Mouse (Mus musculus): ENCODE data around the gene Fcgr1. TPM values are rescaled to one million over a fixed set of nuclear protein-coding genes. Genes with fewer than 3 reads are reported as not detected.

The Fcgr1 gene
- polyA plus RNA-seq, 1 experiment from 2014 or later: 4.7 TPM

GRCm38 (mm10) chr3:96236834-96237334 lies 56.9 kb downstream of the Fcgr1 start:
- Histone ChIP-seq H3K4me1 (replicated peaks) (peaks cover 38% of the 10 kb centered on the region), H3K27ac (replicated peaks) (peak overlapping the region; percentile 95), H3K9me3 (replicated peaks) (no peaks in the 10 kb centered on the region), H3K4me2 (peak overlapping the region; percentile 75), H3K27me3 (no peaks in the 10 kb centered on the region), H3K9ac (peak overlapping the region; percentile 77), H3K36me3 (replicated peaks) (no peaks in the 10 kb centered on the region), H3K4me3 (replicated peaks) (peak overlapping the region; percentile 65)
- whole genome bisulfite sequencing (ENCODE audit: insufficient replicate concordance): 66% methylated on average over 4 of the region's 4 CpGs
- no peak for ATAC-seq (ENCODE audit: insufficient read depth)

DNA sequence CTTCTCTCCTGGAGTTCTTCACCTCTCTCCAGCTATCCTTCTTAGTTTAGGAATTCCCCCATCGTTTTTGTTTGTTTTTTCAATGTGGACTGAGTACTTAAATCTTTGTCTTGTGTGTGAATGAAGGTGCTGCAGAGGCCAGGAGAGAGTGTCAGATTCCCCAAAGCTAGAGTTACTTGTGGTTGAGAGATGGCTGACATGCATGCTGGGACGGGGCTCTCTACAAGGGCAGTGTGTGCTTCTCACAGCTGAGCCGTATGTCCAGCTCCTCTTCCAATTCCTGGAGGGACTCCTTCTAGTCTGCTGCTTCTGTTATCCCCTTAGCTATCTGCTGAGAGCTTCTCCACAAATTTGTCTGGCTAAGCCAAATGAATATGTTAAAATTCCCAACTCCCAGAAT lies 57.9 kb downstream of the Fcgr1 start:
- H3K27me3 ChIP-seq: no peaks in the 10 kb centered on the region
- ATAC-seq (ENCODE audit: insufficient read depth): no peak
- peak overlapping the region; percentile 65 for H3K4me3 ChIP-seq (replicated peaks)
- peak overlapping the region; percentile 19 for H3K9ac ChIP-seq
- peaks cover 32% of the 10 kb centered on the region for H3K4me1 ChIP-seq (replicated peaks)
- 75% methylated on average over 3 of the region's 3 CpGs for WGBS (ENCODE audit: insufficient replicate concordance)
- no peaks in the 10 kb centered on the region for H3K9me3 ChIP-seq (replicated peaks)
- H3K27ac ChIP-seq (replicated peaks): peak overlapping the region; percentile 95
- no peaks in the 10 kb centered on the region for H3K36me3 ChIP-seq (replicated peaks)
- peak overlapping the region; percentile 75 for H3K4me2 ChIP-seq

DNA sequence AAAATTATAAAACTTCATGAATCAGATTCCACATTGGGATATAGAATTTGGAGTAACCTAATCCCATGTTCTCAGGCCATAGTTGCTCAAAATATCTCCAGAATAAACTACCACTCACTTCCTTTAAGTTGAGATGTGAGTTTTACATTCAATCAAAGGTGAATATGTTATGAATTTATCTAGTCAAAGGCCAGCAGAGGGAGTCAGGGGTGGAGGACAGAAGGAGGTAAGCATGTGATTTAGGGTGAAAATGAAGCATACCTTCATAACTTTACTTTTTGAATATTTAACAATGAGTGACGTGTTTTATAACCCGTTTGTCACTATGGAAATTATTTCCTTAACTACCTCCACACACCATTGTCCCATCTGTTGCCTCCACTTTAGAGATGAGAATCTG lies 58.9 kb downstream of the Fcgr1 start:
- no peak for ATAC-seq (ENCODE audit: insufficient read depth)
- H3K4me2 ChIP-seq: no peak overlapping the region
- peaks cover 30% of the 10 kb centered on the region for H3K4me1 ChIP-seq (replicated peaks)
- H3K9me3 ChIP-seq (replicated peaks): no peaks in the 10 kb centered on the region
- H3K27me3 ChIP-seq: no peaks in the 10 kb centered on the region
- H3K27ac ChIP-seq (replicated peaks): peak overlapping the region; percentile 95; the same call in 1 of the 2 replicates
- 72% methylated on average over 2 of the region's 2 CpGs for WGBS (ENCODE audit: insufficient replicate concordance)
- H3K36me3 ChIP-seq (replicated peaks): no peaks in the 10 kb centered on the region
- no peak overlapping the region for H3K9ac ChIP-seq
- H3K4me3 ChIP-seq (replicated peaks): 0 out of 2 replicates have a peak overlapping the region, but pooled peaks have one; percentile 65

Small RNA genes lying within 50 kb of the gene (microRNA-seq; reads per million reads assigned to microRNA genes)
- not detected for gene Gm47311
- gene Gm47313: not detected

Other genes with a start within 250 kb of the Fcgr1 start
- gene Vps45, start 235.5 kb downstream of the Fcgr1 start, polyA plus RNA-seq (2015; fragmentation: Nextera tagmentation; extraction: Ambion mirVana): 12.6 and 14.1 TPM in 2 replicates
- 10.3 and 12.0 TPM in 2 replicates for gene Otud7b, start 189.4 kb downstream of the Fcgr1 start, polyA plus RNA-seq (2015; fragmentation: Nextera tagmentation; extraction: Ambion mirVana)
- 2.3 and 3.7 TPM in 2 replicates for gene Mtmr11, start 132.0 kb downstream of the Fcgr1 start, polyA plus RNA-seq (2015; fragmentation: Nextera tagmentation; extraction: Ambion mirVana)
- gene Sf3b4, start 121.6 kb downstream of the Fcgr1 start, polyA plus RNA-seq (2015; fragmentation: Nextera tagmentation; extraction: Ambion mirVana): 73.7 and 76.6 TPM in 2 replicates
- 0.23 and 0.26 TPM in 2 replicates for gene Sv2a, start 112.8 kb downstream of the Fcgr1 start, polyA plus RNA-seq (2015; fragmentation: Nextera tagmentation; extraction: Ambion mirVana)
- 32.1 and 34.6 TPM in 2 replicates for gene Bola1, start 74.3 kb downstream of the Fcgr1 start, polyA plus RNA-seq (2015; fragmentation: Nextera tagmentation; extraction: Ambion mirVana)
- 0.40 and 0.58 TPM in 2 replicates for gene Hist2h2ab, start 74.1 kb downstream of the Fcgr1 start, polyA plus RNA-seq (2015; fragmentation: Nextera tagmentation; extraction: Ambion mirVana)
- gene Hist2h2ac, start 73.1 kb downstream of the Fcgr1 start, polyA plus RNA-seq (2015; fragmentation: Nextera tagmentation; extraction: Ambion mirVana): 16.1 and 18.0 TPM in 2 replicates
- gene Hist2h2be, start 72.8 kb downstream of the Fcgr1 start, polyA plus RNA-seq (2015; fragmentation: Nextera tagmentation; extraction: Ambion mirVana): 6.5 and 7.7 TPM in 2 replicates
- 10.8 and 13.6 TPM in 2 replicates for gene Hist2h3c2, start 54.8 kb downstream of the Fcgr1 start, polyA plus RNA-seq (2015; fragmentation: Nextera tagmentation; extraction: Ambion mirVana)
- gene Hist2h2aa2, start 53.7 kb downstream of the Fcgr1 start, polyA plus RNA-seq (2015; fragmentation: Nextera tagmentation; extraction: Ambion mirVana): 54.8 and 64.9 TPM in 2 replicates
- 31.3 and 45.2 TPM in 2 replicates for gene Hist2h2aa1, start 48.5 kb downstream of the Fcgr1 start, polyA plus RNA-seq (2015; fragmentation: Nextera tagmentation; extraction: Ambion mirVana)
- 2.5 and 3.2 TPM in 2 replicates for gene Hist2h3c1, start 47.3 kb downstream of the Fcgr1 start, polyA plus RNA-seq (2015; fragmentation: Nextera tagmentation; extraction: Ambion mirVana)
- 29.3 and 32.9 TPM in 2 replicates for gene Hist2h4, start 30.7 kb downstream of the Fcgr1 start, polyA plus RNA-seq (2015; fragmentation: Nextera tagmentation; extraction: Ambion mirVana)
- gene Hist2h3b, start 25.3 kb downstream of the Fcgr1 start, polyA plus RNA-seq (2015; fragmentation: Nextera tagmentation; extraction: Ambion mirVana): 78.7 and 99.7 TPM in 2 replicates
- 19.4 and 24.6 TPM in 2 replicates for gene Hist2h2bb, start 24.2 kb downstream of the Fcgr1 start, polyA plus RNA-seq (2015; fragmentation: Nextera tagmentation; extraction: Ambion mirVana)
- not detected in 2 replicates for gene BC107364, start 158.3 kb upstream of the Fcgr1 start, polyA plus RNA-seq (2015; fragmentation: Nextera tagmentation; extraction: Ambion mirVana)
- gene Hfe2, start 231.2 kb upstream of the Fcgr1 start, polyA plus RNA-seq (2015; fragmentation: Nextera tagmentation; extraction: Ambion mirVana): 7.1 and 8.5 TPM in 2 replicates